Mouse (Mus musculus) urinary bladder, postnatal 14 days (tissue): ENCODE data around the gene Gpr4.

ENCODE experiments used
- DNase-seq: peaks from one replicate; pipeline ENCODE4 v3.0.0; 2021; ENCODE audit warnings: low spot score

Gene Gpr4

DNA sequence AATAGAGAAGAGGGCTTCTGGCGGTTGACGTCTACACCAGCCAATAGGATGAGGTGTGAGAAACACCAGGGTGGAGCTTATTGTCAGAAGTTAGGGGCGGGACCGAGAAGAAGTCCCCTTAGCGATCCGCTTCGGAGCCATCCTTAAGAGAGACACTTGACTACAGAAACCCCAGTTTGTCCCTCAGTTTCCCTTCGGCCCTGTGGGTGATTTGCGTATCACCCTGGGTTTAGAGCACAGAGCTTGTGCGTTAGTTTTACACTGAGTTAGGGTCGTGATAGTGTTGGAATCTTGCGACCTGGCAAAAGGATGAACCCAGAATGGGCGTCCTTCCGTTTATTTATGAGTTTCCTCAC, 16.4 kb downstream of the Gpr4 start:
- DNase-seq = no peak

DNA sequence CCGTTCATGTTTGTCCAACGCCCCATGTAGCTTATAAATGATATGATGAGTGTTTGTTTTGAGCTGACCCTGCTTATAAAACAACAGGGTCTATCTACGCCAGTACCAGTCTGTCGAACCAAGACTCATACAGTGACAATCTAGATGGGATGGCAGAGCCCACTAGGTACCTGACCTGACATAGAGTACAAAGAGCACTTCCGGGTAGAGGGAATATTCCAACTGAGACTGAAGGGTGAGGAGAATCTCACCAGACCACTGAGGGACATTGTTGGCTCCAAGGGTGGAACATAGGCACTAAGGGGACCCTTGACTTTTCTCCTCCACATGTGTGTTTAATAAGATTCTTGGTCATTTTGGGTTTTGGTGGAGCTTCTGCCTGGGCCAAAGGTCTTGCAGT, 17.1 kb downstream of the Gpr4 start:
- DNase-seq = no peak

DNA sequence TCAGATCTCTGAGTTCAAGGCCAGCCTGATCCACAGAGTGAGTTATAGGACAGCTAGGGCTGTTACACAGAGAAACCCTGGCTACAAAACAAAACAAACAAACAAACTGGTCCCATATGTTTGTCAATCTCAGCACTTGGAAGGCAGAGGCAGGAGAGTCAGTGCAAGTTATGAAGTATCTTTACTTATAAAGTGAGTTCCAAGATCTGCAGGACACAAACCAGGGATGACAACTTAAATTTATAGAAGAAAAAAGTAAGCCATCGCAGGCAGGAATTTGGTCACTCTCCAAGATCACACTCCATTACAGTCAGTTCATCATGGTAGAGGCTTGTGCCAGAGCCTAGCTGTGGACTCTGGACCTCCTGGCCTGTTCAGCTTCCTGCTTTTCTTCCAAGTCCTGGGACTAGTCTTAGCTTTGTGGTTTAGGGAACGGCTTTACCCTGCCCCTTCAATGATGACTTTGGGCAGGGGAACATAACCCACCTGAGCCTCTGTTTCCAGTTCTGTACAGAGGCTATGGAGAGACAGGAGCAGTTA, 17.8 kb downstream of the Gpr4 start:
- DNase-seq = no peak

DNA sequence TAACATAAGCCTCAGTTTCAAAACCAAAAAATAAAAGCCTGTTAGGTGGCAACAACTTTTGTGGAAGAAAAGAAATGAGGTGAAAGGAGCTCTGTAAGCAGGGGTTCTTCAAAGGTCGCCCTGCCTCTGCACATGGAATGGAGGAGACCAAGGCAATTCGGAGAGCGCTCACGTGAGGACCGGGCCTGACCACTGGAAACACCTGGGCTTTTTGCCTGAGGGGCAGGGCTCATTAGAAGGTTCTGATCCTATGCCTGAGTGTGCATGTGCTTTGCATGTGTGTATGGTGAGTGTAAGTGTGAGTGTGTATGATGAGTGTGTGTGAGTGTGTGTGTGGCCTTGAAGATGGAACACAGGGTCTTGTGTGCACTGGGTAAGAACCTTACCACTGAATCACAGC, 18.6 kb downstream of the Gpr4 start:
- DNase-seq = no peak

DNA sequence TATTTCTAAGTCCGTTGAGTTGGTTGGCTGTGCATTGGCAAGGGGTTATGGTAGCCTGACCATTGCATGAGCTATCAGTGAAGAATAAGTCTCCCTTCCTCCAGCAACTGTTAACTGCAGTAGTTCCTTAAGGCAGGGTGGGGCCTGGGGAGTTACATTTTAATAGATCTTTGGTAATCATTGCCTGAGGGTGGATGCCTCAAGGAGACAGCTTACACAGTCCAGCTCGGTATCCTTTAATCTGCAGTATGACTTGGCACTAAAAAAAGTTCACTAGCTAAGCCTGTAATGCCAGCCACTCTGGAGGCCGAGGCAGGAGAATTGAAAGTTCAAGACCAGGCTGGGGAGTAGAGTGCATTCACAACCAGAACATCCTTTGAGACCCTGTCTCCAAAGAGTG, 19.5 kb downstream of the Gpr4 start:
- DNase-seq = no peak

DNA sequence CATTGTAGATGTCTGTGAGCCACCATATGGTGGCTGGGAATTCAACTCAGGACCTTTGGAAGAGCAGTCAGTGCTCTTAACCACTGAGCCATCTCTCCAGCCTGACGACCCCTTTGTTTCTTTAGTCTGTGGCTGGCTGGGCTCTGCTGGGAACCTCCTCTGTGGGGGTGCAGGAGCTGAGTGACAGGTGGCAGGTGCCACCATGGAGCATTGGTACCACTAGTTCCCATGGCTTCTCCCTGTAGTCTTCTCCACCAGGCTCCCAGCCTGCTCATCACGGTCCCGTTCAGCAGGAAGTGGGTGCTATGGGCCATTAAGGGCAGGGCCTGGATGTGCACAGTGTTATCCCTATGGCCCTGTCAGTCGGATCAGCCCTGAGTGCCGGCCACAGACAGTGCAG, 22.3 kb downstream of the Gpr4 start:
- no peak for DNase-seq

DNA sequence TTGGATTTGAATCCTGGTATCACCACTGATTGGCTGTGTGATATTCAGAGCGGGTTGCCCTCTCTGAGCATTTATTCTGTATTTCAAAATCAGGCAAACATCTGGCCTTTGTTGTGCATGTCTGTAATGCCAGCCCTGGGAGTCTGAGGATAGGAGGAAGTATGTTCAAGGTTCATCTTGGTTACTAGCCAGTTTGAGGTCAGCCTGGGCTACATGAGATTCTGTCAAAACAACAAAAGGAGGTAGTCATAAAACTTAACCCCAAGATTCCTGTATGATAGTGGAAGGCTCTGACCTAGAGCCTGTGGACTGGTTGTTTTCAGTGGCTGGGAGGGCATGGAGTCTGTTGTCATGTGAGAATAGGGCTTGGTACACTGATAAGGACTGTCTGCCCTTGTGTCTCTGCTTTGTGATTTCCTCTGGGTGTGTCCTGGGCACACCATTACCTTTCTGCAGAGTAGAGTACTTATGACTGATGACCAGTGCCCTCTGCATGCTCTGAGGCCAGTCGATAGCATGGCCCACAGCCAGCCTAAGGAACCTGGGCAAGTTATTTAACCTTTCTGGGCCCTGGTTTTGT, 22.8 kb downstream of the Gpr4 start:
- DNase-seq = no peak

DNA sequence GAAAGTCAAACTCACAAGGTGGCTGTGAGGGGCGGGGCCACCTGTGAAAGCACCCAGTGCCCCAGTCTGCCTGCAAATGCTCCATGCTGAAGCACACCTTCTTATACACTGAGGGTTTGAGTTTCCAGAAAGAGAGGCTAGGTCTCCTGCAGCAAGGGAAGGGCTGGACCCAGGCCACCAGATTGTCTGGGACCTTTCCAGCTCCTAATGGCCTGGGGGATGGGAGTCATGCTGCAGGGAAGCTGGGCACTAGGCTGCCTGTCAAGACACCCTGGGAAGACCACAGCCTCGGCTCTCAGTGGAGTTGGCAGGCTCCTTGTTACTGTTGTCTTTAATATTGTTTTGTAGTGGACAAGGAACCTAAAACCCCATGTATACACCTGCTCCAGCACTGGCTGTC, 24.1 kb downstream of the Gpr4 start:
- DNase-seq = no peak

DNA sequence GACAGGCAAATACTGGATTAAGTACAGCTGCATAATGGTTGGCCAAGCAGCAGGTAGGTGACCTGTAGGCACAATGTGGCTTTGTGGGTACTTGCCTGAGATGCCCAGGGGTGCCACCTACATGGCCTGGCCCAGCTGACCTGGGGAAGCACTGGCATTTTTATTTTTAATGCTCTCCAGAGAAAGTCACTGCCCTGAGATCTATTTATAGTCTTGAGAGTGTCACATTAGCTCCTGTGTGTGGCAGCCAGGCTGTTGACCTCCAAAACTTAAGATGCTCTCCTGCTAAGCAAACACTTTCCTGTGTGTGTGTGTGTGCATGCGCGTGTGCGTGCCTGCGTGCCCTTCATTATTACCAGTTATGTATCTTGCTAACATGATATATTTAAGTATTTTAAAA, 26.0 kb downstream of the Gpr4 start:
- no peak for DNase-seq

DNA sequence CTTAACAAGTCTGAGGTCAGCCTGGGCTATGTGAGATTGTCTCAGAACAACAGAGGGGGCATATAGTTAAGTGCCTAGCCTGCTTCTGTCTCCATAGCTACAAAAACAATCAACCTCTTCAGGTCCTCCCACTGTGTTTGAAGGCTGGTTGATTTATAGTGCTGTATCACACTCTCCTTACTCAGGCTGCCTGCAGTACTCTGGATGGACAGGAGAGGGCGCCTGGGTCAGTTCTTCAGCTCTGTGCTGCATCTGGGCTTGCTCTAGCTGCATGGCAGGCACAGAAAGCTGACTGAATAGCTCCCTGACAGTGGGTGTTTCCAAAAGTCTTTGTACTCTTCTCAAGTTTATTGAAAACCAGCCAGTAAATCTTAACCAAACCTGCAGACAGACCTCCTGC, 27.1 kb downstream of the Gpr4 start:
- DNase-seq = peak; percentile 93

DNA sequence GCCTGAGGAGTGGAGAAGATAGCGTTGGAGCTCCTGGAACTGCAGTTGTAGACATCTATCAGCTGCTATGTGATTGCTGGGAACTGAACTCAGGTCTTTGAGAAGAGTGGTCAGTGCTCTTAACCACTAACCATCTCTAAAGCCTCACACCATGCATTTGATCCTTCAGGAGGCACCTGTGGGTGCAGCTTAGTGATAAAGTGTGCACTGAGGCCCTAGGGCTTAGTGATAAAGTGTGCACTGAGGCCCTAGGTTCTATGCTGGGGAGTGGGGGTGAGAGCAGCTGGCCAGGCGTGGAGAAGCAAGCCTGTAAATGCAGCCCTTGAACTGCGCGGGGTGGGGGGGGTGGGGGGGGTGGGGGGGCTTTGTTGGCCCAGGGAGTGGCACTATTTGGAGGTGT, 27.6 kb downstream of the Gpr4 start:
- DNase-seq = no peak

DNA sequence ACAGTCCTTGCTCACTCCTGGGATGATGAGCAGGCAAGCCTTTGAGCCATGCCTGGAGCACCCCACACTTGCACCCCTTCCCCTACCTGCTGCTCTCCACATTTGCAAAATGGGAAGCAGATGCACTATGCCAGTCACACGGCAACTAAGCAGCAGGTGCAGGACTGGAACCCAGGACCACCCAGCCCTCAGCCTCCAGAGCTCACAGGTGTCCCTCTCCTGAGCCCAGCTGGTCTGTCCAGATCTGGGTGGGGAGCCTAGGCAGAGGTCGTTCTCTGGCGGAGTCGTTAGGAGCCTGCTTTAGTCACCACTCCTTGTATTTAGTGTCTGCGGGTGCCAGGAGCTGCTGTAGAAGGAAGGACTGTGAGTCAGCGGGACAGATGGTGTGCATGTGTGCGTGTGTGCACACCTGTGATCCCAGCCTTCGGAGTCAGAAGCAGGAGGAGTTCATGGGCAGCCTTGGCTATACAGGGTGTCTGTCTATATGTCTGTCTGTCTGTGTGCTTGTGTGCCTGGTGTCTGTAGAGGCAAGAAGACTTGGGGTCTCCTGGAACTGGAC, 28.6 kb downstream of the Gpr4 start:
- DNase-seq = no peak

DNA sequence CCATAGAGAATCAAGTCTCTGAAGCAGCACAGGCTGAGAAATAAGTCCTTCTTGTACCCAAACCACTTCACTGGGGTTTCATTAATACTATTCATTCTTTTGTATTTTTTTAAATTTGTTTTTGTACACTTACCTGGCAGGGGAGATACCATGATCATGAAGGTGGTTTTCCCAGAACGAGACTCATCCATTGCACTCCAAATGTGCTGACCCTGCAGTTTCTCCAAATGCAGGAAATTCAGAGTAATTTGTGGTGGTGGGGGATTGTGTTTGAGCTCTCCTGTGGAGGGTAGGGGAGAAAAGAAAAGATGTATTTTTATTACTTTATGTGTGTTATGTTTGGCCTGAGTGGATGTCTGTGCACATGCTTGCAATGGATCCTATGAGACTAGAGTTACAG, 29.7 kb downstream of the Gpr4 start:
- no peak for DNase-seq

DNA sequence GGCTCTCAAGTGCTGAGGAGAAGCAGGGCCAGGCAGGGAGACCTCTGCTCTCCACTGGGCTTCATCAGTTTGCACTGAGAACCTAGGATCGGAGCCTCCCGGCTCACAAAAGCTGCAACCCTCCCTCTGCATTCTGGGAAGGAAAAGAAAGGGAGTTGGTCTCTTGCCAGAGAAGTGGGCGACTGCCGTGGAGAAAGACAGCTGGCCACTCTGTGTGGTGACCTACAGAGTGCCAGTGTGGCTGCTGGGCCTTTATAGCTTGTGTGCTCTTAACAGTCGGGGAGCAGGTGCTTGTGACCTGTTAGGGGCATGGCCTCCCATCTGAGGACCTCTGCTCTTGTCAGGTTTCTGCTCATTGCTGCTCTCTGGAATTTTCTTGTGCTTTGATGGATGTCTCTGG, 31.5 kb downstream of the Gpr4 start:
- DNase-seq = no peak

DNA sequence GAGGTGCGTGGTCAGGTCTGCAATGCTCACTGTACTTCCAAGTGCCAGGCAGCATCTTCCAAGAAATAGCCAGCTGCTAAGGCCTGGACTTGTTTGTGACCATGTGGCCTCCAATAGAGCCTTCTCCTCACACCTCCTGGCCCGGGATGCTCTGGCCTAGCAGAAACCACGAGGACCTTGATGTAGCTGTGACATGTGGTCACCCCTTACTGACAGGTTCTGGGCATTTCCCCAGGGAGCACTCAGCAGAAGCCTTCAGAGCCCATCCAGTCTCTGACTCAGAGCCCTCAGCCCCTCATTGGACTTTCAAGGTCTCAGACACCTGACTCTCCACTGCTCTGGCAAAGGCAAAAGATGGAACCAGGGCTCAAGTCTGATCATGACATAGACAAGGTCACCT, 32.7 kb downstream of the Gpr4 start:
- no peak for DNase-seq

DNA sequence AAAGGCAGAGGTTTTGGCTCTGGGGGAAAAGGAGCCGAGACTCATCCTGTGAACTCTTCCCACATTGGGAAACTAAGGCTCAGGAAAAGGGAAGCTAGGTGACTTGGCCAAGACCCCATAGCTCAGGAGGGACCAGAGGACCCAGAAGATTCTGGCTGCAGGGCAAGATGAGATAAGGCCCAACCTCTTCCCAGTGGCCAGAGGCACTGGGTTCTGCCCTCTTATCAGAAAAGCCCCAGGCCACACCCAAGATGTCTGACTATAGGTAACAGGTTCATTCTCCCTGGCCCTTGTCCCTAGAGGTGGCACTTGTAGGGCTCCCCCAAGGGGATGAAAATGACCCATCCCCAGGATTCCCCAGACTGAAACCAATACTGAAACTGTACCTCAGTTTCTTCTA, 34.5 kb downstream of the Gpr4 start:
- DNase-seq = no peak

DNA sequence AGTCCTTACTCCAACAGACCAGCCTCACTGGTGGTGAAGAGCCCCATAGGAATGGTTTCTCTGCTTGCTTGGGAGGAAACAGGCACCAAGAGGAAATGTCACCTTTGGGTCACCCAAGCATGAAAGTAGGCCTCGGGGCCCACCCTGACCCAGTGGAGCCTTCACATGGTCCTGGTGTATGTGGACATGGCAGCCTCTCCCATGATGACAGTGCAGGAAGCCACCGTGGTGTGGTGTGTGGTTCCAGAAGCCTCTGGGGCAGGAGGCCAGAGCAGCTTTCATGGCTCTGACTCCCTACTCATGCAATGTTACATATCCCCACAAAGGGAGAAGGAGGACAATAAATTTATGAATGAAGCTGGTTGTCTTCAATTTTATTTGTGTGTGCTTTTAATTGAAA, 35.2 kb downstream of the Gpr4 start:
- no peak for DNase-seq

DNA sequence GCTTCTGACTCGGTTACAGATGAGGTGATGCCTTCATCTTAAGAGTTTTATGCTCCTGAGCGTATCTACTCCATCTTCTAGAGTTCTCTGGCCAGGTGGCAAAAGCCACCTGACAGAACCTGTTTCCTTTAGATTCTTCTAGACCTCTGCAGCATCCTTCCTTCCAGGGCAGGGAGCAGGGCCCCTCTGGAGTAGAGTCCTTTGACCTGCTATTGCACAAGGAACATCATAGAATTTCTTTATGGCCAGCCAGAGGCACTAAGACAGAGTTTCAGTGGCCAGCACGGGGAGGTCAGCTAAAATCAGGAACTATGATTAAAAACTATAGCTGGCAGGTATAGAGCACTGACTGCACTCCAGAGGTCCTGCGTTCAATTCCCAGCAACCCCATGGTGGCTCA, 39.7 kb downstream of the Gpr4 start:
- DNase-seq = no peak

DNA sequence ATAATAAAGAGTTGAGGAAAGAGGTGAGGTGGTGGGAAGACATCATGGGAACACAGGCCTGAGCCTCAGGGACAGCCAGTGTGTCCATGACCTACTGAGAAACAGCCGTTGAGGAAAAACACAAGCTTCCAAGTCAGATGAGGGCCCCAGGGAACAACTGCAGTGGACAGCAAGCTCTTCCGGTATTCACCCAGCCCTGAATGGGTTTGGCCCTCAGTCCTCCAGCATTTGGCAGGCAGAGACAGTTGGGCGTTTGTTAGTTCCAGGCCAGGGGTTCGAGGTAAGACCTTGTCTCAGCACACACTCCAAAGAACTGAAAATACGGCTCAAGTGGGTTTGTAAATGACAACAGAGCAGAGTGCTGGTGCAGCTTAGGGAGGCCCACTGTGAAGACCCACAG, 41.1 kb downstream of the Gpr4 start:
- DNase-seq = no peak

DNA sequence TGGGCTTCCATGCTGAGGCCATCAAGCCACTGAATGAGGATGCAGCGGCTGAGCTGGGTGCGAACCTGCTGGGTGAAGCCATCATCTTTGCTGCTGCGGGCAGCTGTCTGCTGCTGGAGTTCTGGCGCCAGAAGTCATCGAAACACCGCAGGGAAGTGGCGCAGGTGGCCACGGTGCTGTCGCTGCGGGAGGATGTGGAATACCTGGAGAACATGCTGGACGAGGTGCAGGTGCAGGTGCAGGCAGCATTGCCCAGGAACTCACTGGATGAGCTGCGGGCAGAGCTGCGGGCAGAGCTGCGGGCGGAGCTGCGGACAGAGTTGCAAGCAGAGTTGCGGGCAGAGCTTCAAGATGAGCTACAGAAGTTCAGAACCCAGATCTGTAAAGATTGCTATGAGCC, 43.1 kb downstream of the Gpr4 start:
- no peak for DNase-seq

DNA sequence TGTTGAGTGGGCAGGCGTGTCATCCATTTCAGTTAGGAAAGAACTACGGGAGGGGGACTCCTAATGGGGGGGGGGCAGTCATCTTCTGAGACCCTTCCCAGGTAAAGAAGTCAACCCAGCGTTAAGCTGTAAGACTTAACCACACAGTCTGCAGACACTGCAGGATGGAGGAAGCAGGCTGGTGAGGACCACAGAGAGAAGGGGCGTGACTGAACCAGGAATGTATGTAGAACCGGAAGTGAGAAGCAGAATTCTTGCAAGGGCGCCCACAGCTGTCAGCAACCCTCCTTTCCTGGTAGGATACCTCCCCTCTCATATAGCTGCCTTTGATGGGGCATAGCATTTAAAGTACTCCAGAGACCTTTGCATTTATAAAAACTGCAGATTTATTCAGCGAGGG, 44.2 kb downstream of the Gpr4 start:
- DNase-seq = no peak

DNA sequence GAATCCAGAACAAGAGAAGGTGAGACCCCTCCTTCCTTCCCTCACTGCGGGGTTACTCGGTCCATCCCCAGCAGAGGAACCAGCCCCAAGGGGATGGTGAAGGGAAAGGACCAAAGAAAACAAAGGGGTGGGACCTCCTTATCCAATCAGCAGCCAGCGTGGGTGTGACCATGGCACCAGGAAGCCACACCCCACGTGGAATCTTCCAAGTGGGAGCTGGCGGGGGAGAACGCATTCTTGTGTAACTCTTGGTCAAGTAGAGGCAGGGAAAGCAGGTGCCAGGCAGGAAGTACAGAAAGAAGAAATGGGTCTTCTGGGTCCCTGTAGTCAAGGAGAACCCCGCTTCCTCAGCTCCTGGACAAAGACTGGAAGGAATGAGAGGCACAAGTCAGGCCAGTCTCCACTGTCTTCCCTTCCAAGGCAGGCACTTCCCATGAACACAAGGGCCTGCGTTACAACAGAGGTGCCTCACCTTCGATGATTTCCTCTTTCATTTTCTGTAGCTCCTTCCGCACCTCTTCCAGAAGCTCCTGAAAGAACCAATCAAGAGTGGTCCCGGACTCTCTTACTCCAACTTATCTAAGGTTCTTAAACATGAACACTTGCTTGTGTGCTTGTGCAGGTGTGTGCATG, 45.2 kb downstream of the Gpr4 start:
- DNase-seq = peak; percentile 68

DNA sequence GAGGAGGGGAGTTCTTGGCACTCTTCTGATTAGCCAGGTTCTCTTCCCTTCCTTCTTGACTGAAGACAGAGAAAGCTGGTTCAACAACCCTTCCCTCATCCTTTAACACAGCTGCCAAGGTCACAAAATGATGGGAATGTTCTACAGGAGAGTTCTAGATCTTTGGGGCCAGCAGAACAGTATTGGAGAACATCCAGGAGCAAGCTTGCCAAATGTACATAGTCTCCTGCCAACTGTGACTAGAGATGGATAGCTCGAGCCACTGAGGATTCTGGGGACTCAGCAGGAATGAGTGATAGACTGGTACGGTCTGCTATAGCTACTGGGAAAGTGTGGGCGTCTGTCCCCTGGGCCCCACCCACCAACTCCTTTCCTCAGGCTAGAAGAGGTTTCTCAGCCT, 46.0 kb downstream of the Gpr4 start:
- DNase-seq = no peak

DNA sequence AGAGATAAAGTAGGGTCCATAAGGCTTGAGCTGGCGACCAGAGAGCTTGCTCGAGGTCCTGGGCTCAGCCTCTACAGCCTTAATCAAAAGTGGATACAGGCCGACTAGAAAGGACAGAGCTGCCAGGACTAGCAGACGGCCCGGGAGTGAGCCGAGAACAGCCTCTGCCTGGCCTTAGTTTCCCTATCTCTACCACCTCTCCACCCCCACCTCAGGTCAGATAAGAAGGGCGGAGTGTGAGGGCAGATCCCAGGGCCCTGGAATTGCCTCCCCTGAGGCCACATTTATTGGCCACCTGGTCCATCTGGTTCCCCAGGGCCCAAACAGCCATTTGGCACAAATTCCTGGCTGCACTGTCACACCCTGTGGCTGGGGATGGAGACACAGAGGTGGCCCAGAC, 52.8 kb downstream of the Gpr4 start:
- no peak for DNase-seq
